Mouse (Mus musculus) frontal cortex, adult (tissue): ENCODE measurements around the gene Hsd3b7.
"Not testable (repeated sequence)": the region's sequence is repeated elsewhere in the genome, so short reads cannot be mapped to it uniquely, and the experiment has no call there.

Experiments used
- ATAC-seq: cut with Nextera tagmentation; 2 replicates; pipeline ENCODE4 v1.9.2; 2017; ENCODE audit warnings: mild to moderate bottlenecking, moderate library complexity, mixed read lengths; ENCODE audit not compliant: low TSS enrichment

Gene Hsd3b7

GRCm38 (mm10) chr7:127775837-127776236 lies 24.6 kb upstream of the Hsd3b7 start:
- ATAC-seq: not testable (repeated sequence)

GRCm38 (mm10) chr7:127776426-127776825 lies 24.0 kb upstream of the Hsd3b7 start, which contains the start of gene Setd1a:
Gene Setd1a (plus strand): TSS chr7:127776670.
- peak; percentile 56 for ATAC-seq

GRCm38 (mm10) chr7:127776878-127777473 lies 23.4 kb upstream of the Hsd3b7 start:
- ATAC-seq: peak; percentile 83

DNA sequence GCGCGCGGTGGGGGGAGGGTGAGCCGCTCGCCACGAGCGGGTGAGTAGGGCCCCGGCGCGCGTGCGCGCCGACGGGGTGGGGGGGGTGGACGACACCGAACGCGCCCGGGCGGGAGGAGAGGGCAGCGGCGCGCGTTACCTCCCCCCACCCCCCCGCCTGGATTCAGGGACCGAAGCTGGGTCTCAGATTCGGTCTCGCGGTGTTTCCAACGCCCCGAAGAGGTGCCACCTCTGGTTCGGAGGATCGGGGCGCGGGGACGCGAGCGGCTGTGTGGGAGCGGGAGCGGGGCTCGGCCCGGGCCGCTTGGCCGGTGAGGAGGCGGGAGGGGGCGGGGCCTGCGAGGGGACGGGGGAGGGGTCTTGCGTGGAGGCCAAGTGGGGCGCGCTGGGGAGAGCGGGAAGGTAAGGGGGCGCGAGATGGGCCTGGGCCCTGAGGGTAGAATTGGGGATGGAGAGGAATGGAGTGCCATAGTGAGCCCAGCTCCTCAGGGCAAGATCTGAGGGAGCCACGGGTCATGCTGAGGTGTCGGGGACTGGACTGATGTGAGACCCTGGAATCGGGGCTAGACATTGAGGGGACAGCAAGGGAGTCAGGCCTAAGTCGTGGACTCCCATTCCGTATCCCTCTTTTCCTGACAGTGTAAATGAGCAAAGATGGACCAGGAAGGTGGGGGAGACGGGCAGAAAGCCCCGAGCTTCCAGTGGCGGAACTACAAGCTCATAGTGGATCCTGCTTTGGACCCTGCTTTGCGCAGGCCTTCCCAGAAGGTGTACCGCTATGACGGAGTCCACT lies 22.7 kb upstream of the Hsd3b7 start:
- ATAC-seq: peak; percentile 5

DNA sequence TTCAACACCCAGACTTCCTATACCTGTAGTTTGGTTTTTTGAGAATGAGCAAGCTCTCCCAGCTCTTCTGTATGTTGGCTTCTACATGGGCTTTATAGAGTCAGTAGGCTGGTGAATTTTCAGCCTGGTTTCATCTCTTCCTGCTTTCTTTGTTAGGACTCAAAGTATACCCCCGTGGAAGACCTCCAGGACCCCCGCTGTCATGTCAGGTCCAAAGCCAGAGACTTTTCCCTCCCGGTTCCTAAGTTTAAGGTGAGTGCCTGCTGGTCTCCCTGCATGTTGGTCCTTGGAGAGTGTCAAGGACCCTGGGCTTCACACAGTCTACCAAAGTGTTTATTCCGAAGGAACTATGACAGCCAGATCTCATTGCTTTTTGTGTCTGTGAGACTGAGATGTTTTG lies 22.1 kb upstream of the Hsd3b7 start:
- no peak for ATAC-seq

GRCm38 (mm10) chr7:127785308-127785707 lies 15.1 kb upstream of the Hsd3b7 start, which contains the start of gene Gm49388:
Gene Gm49388 (plus strand): TSS chr7:127785608.
- ATAC-seq: no peak

- no peak for ATAC-seq
These were observed 3.1 kb upstream of the Hsd3b7 start for GRCm38 (mm10) chr7:127797076-127797845.

- ATAC-seq: no peak
These were observed 1.8 kb upstream of the Hsd3b7 start for GRCm38 (mm10) chr7:127798591-127798990.

GRCm38 (mm10) chr7:127799211-127799610 lies 1.2 kb upstream of the Hsd3b7 start:
- no peak for ATAC-seq

GRCm38 (mm10) chr7:127799738-127800137 lies 666 bp upstream of the Hsd3b7 start:
- no peak for ATAC-seq

DNA sequence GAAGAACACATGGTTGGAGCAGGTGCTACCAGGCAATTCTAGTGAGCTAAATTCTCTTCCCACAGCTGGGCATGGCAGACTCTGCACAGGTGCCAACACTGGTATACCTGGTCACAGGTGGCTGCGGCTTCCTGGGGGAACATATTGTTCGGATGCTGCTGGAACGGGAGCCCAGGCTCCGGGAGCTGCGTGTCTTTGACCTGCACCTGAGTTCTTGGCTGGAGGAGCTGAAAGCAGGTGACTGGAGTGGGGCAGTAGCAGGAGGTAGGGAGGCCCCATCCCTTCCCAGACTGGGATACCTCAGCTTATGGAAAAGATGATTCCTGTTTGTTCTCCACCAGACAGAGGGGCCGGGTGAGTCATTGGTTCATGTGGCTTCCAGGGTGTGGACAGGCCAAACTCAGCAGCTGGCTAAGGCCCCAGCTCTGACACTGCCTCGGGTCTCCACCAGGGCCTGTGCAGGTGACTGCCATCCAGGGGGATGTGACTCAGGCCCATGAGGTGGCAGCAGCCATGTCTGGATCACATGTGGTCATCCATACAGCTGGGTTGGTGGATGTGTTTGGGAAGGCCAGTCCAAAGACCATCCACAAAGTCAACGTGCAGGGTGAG lies 712 bp downstream of the Hsd3b7 start:
- no peak for ATAC-seq

DNA sequence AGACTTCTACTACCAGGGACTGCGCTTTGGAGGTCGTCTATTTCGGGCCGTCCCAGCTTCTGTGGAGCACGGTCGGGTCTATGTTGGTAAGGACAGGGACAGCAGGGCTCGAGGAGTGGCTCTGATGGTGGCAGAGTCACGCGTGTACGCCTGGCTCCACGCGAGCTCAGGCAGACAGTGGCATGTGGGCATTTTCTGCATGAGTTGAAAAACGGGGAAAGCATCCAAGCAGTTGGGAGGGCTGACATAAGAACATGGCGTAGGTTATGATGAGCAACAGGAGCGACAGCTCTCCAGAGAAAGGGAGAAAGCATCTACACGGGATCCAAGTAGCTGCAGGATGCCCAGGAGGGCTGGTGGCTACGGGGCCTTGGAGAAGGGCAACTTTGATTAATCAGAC lies 1.9 kb downstream of the Hsd3b7 start:
- ATAC-seq: peak; percentile 10; the same call in 1 of the 2 replicates

- no peak for ATAC-seq
These were observed 8.4 kb downstream of the Hsd3b7 start for GRCm38 (mm10) chr7:127808821-127809220.

GRCm38 (mm10) chr7:127809846-127810245 lies 9.4 kb downstream of the Hsd3b7 start:
- ATAC-seq: no peak

DNA sequence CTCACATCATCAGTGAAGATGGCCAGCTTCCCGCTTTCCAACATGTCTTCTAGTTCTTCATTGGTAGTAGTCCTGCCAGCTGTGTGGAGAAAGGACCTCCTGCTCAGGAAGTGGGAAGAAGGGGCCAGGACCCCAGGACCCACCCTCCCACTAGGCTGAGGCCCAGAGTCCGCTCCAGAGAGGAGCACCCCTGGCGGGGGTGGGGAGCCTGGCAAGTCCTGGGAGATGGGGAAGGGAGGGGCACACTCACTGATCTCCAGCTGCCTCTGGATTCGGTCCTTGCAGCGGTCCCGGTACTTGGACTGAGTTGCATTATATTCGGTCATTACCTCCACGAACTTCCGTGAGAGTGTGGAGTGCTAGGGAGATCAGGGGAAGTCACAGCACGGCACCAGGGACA lies 10.2 kb downstream of the Hsd3b7 start:
- ATAC-seq: no peak

DNA sequence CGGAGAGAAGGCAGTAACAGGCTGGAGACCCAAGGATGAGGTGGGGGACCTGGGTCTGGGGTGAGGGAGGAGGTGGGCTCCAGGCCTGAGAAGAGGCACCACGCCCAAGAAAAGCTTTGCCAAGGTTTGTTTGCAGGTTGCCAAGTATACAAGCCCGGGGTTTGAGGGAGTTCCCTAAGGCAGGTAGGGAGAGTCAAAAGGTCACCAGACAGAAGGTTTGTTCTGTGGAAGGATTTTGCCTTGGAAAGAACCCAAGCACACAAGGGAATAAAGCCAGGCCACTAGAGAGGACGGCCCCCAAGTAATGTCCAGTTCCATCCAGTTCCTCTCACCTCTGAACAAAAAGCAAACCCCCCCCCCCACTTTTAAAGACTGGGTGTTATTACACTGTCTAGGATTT lies 10.8 kb downstream of the Hsd3b7 start:
- ATAC-seq: no peak

GRCm38 (mm10) chr7:127812292-127812691 lies 11.9 kb downstream of the Hsd3b7 start:
- ATAC-seq: no peak

- no peak for ATAC-seq
These were observed 13.4 kb downstream of the Hsd3b7 start for GRCm38 (mm10) chr7:127813821-127814220.

- ATAC-seq: peak; percentile 35; the same call in 1 of the 2 replicates
These were observed 14.0 kb downstream of the Hsd3b7 start for GRCm38 (mm10) chr7:127814241-127814921.

- no peak for ATAC-seq
These were observed 14.8 kb downstream of the Hsd3b7 start for GRCm38 (mm10) chr7:127815116-127815665.
